Mouse (Mus musculus) limb, embryonic 10.5 days (tissue): Measurements from ENCODE around the gene Mrps17. TPM values are rescaled to one million over a fixed set of nuclear protein-coding genes. Genes with fewer than 3 reads are reported as not detected.
A peak's percentile ranks its signal among the peaks of the same experiment; 100 is the strongest.
"Not testable (repeated sequence)": the region's sequence is repeated elsewhere in the genome, so short reads cannot be mapped to it uniquely, and the experiment has no call there.

Experiments
- DNase-seq: peaks from one replicate; pipeline ENCODE4 v3.0.0-alpha.2; 2017; ENCODE audit warnings: low spot score
- H3K27ac ChIP-seq: fragments of 300-500 bp; sonication (generic); 2 replicates; pipeline ENCODE4 v1.5.1; 2016; ENCODE audit warnings: mild to moderate bottlenecking
- H3K27me3 ChIP-seq: fragments of 300-500 bp; sonication (generic); 2 replicates; pipeline ENCODE4 v1.6.1; 2016; ENCODE audit warnings: low read depth, mild to moderate bottlenecking; ENCODE audit not compliant: poor library complexity, severe bottlenecking
- H3K36me3 ChIP-seq: fragments of 300-500 bp; sonication (generic); 2 replicates; pipeline ENCODE4 v1.6.1; 2016; ENCODE audit warnings: mild to moderate bottlenecking, moderate library complexity
- H3K4me1 ChIP-seq: fragments of 300-500 bp; sonication (generic); 2 replicates; pipeline ENCODE4 v1.6.1; 2016
- H3K4me3 ChIP-seq: fragments of 300-500 bp; sonication (generic); 2 replicates; pipeline ENCODE4 v1.5.1; 2016; ENCODE audit warnings: mild to moderate bottlenecking, moderate library complexity
- H3K9me3 ChIP-seq: fragments of 300-500 bp; sonication (generic); replicated peaks from 2 replicates; pipeline ENCODE4 v1.6.1; 2016; ENCODE audit warnings: mild to moderate bottlenecking
- WGBS: fragments of 180-500 bp; shearing (Covaris S2); methylation state at CpG from one replicate; pipeline ENCODE4 v1.1.7; 2016; 5-methylcytosine and 5-hydroxymethylcytosine counted together
- polyA plus RNA-seq: library from polyadenylated mRNA; unstranded; fragments of >200 nt; fragmentation: Nextera tagmentation; extraction: Ambion mirVana; gene quantifications from 2 replicates; pipeline ENCODE4 v1.2.1, GENCODE M21; 2016

Mrps17 gene
- 187 and 191 TPM in 2 replicates for polyA plus RNA-seq

GRCm38 (mm10) chr5:129715326-129715861 lies at the start of gene Mrps17:
Gene Mrps17 (plus strand): TSS chr5:129715497.
- H3K27ac ChIP-seq: peak within 1 kb of the TSS; percentile 79

DNA sequence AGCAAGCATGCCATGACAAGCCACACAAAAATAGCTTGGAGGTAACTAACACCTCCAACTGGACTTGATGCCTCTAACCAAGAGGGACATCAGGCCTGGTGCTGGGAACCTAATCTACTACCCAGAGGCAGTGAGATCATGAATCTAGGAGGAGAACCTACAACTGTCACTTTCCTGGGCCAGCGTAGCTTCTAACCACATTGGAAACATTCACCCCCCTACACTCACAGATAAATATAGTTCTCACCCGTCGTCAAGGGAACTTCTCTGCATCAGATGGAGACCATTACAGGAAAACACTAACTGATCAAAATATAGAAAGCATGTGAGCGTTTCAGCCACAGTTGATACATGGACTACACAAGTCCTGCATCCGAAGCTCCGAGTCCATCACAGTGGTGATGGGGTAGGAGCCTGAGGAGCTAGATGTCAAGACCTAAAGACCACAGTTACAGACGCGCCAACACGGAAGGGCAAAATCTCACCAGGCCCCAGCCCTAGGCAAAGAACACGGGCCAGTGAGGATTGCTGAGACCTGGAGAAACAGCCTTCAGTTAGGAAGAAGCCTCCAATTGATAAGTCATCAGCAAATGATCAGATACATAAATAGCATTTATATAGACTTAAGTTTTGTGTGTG lies 48.9 kb upstream of the Mrps17 start:
- WGBS: 96% methylated on average over 10 of the region's 10 CpGs
- H3K4me3 ChIP-seq: no peak overlapping the region
- no peaks in the 10 kb centered on the region for H3K36me3 ChIP-seq
- H3K27ac ChIP-seq: no peak overlapping the region
- H3K27me3 ChIP-seq: no peaks in the 10 kb centered on the region
- no peak for DNase-seq
- no peaks in the 10 kb centered on the region for H3K9me3 ChIP-seq
- peaks cover 8% of the 10 kb centered on the region for H3K4me1 ChIP-seq

More at GRCm38 (mm10) chr5:129715326-129715861, at the start of gene Mrps17:
- DNase-seq: peak; percentile 93
- Histone ChIP-seq H3K27me3 (no peaks in the 10 kb centered on the region), H3K4me1 (peaks cover 8% of the 10 kb centered on the region), H3K9me3 (no peaks in the 10 kb centered on the region), H3K4me3 (peak within 1 kb of the TSS; percentile 76), H3K36me3 (peaks cover 40% of the 10 kb centered on the region)
- WGBS: under 1% methylated on average over 33 of the region's 33 CpGs

DNA sequence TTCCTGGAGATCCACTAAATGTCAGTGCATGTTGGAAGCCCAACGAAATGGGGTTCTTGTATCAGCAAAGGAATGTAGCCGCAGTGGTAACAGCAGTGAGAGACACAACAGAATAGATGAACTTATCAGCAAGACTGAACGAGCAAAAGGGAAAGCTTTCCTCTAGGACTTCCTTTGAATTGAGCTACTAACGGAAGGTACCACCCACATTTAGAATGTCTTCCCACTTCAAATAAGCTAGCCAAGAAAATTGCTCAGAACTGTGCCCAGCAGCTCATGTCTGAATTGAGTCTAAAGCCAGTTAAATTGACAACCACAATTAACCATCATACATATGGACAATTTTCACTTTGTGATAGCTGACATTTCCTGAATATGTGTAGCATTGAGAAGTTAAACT lies 47.4 kb upstream of the Mrps17 start:
- H3K36me3 ChIP-seq: no peaks in the 10 kb centered on the region
- 92% methylated on average over 4 of the region's 4 CpGs for WGBS
- DNase-seq: no peak
- H3K4me1 ChIP-seq: peaks cover 8% of the 10 kb centered on the region
- H3K27me3 ChIP-seq: no peaks in the 10 kb centered on the region
- H3K9me3 ChIP-seq: no peaks in the 10 kb centered on the region
- H3K4me3 ChIP-seq: no peak overlapping the region
- H3K27ac ChIP-seq: no peak overlapping the region

DNA sequence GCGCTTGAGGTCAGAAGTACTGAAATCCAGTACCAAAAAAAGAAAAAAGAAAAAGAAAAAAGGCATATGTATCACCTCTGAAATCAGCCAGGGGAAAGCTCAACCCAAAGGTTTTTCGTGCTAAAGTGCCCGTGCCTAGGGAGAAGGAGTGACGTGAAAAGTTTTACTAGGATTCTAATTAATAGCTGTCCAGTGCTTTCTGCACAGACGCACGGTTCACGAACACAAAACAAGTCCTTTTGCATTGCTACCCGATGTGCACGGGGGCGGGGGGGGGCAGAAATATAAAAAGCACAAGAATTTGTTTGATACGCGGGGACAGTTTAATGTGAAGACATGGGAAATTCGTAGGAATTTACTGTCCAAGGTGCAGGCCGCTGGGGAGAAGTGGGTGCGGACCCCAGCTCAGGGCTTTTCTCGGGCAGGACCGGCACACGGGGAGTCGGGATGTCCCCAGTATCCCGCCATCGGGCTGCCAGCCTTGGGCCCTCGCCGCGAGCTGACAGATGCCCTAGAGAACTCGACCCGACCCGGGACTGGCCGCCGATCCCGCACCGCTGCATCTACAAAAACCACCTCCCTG lies 45.8 kb upstream of the Mrps17 start:
- Histone ChIP-seq H3K36me3 (no peaks in the 10 kb centered on the region), H3K27me3 (no peaks in the 10 kb centered on the region), H3K4me1 (peaks cover 8% of the 10 kb centered on the region), H3K4me3 (peak overlapping the region; percentile 88), H3K27ac (peak overlapping the region; percentile 87), H3K9me3 (0 out of 2 replicates have a peak, but pooled peaks cover 3% of the 10 kb centered on the region)
- no peak for DNase-seq
- 1% methylated on average over 31 of the region's 31 CpGs for WGBS

GRCm38 (mm10) chr5:129670036-129670458 lies 45.2 kb upstream of the Mrps17 start, which contains the start of gene Zfp11:
Gene Zfp11 (minus strand): TSS chr5:129670099.
- H3K27me3 ChIP-seq: no peaks in the 10 kb centered on the region
- WGBS: under 1% methylated on average over 23 of the region's 23 CpGs
- 0 out of 2 replicates have a peak, but pooled peaks cover 3% of the 10 kb centered on the region for H3K9me3 ChIP-seq
- peaks cover 8% of the 10 kb centered on the region for H3K4me1 ChIP-seq
- no peaks in the 10 kb centered on the region for H3K36me3 ChIP-seq
- H3K27ac ChIP-seq: peak within 1 kb of the TSS; percentile 87
- peak within 1 kb of the TSS; percentile 88 for H3K4me3 ChIP-seq
- peak; percentile 92 for DNase-seq

DNA sequence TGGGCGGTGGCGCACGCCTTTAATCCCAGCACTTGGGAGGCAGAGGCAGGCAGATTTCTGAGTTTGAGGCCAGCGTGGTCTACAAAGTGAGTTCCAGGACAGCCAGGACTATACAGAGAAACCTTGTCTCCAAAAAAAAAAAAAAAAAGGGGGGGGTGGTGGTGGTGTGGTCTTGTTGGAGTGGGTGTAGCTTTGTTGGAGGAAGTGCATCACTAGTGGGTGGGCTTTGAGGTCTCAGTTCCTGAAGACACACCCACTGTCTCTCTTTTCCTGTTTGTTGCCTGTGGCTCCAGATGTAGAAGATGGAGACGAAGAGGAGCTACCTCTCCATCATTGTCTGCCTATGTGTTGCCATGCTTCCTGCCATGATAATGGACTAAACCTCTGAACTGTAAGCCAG lies 30.2 kb upstream of the Mrps17 start:
- not testable (repeated sequence) for H3K27me3 ChIP-seq, H3K4me1 ChIP-seq, H3K4me3 ChIP-seq, H3K27ac ChIP-seq, DNase-seq, H3K9me3 ChIP-seq, H3K36me3 ChIP-seq
- 94% methylated on average over 5 of the region's 5 CpGs for WGBS

- H3K27ac ChIP-seq: no peak overlapping the region
- no peaks in the 10 kb centered on the region for H3K27me3 ChIP-seq
- no peak overlapping the region for H3K4me3 ChIP-seq
- no peaks in the 10 kb centered on the region for H3K9me3 ChIP-seq
- H3K36me3 ChIP-seq: no peaks in the 10 kb centered on the region
- WGBS: 89% methylated on average over 7 of the region's 7 CpGs
- no peak for DNase-seq
- H3K4me1 ChIP-seq: no peaks in the 10 kb centered on the region
These were observed 27.7 kb upstream of the Mrps17 start for GRCm38 (mm10) chr5:129687621-129688020.

- no peaks in the 10 kb centered on the region for H3K4me1 ChIP-seq
- no peaks in the 10 kb centered on the region for H3K36me3 ChIP-seq
- WGBS: 87% methylated on average over 3 of the region's 3 CpGs
- no peak for DNase-seq
- no peak overlapping the region for H3K4me3 ChIP-seq
- H3K9me3 ChIP-seq: no peaks in the 10 kb centered on the region
- H3K27me3 ChIP-seq: no peaks in the 10 kb centered on the region
- no peak overlapping the region for H3K27ac ChIP-seq
These were observed 24.8 kb upstream of the Mrps17 start for GRCm38 (mm10) chr5:129690528-129690927.

DNA sequence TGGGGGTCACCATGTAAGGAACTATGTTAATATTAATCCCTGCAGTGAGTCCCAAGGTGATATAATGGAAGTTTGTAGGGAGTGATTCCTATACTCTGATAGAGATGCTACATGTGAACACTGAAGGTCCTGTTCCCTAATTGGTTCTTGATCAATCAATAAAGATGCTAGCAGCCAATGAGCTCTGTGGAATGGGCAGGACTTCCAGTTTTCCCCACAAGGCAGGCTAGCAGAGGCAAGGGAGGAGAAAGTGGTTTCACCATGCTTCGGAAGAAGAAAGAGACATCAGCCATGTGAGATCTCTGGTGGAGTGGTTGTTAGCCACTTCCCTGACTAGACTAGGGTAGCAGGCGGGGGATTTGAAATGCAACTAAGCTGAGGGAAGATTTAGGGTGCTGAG lies 14.8 kb upstream of the Mrps17 start:
- Histone ChIP-seq H3K9me3 (no peaks in the 10 kb centered on the region), H3K27ac (no peak overlapping the region), H3K4me3 (no peak overlapping the region), H3K4me1 (no peaks in the 10 kb centered on the region), H3K36me3 (no peaks in the 10 kb centered on the region), H3K27me3 (peaks cover 6% of the 10 kb centered on the region; the same call in 1 of the 2 replicates)
- no peak for DNase-seq
- WGBS: 38% methylated on average over 2 of the region's 2 CpGs

DNA sequence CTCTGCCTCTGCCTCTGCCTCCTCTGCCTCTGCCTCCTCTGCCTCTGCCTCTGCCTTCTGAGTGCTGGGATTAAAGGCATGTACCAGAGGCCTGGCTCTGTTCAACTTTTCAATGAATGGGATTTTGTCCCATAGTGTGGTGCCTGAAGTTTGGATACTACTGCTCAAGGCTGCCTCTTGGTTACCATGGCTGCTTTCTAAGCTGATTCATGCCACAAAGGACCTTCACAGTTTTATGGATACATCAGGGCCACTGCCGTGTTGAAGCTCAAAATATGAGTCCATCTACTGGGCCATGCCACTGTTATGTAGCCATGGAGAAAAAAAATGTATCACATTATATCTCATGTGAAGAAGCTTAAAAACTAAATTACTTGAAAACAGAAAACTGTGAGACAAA lies 13.6 kb upstream of the Mrps17 start:
- no peaks in the 10 kb centered on the region for H3K9me3 ChIP-seq
- no peak for DNase-seq
- H3K36me3 ChIP-seq: no peaks in the 10 kb centered on the region
- WGBS: 80% methylated on average over 1 of the region's 1 CpGs
- no peak overlapping the region for H3K4me3 ChIP-seq
- no peak overlapping the region for H3K27ac ChIP-seq
- peaks cover 6% of the 10 kb centered on the region; the same call in 1 of the 2 replicates for H3K27me3 ChIP-seq
- no peaks in the 10 kb centered on the region for H3K4me1 ChIP-seq

DNA sequence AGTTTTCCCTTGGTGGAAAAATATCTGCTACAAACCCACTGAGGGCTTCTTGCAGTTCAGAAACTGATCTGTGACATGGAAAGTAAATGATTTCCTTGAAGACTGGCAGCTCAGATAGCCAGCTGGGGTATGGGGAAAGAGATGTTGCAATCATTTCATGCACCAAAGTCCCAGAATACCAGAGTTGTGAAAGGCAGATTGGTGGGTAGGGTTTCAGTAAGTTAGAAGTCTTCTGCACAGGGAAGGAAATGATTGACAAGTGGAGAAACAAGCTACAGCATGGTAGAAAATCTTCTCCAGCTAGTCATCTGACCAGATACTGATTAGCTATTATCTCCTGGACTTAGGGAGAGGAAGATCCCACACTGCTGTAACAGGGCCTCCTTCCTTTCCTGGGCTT lies 11.9 kb upstream of the Mrps17 start:
- no peaks in the 10 kb centered on the region for H3K4me1 ChIP-seq
- H3K27me3 ChIP-seq: peaks cover 6% of the 10 kb centered on the region; the same call in 1 of the 2 replicates
- H3K9me3 ChIP-seq: no peaks in the 10 kb centered on the region
- DNase-seq: no peak
- H3K27ac ChIP-seq: no peak overlapping the region
- H3K36me3 ChIP-seq: no peaks in the 10 kb centered on the region
- H3K4me3 ChIP-seq: no peak overlapping the region

- no peaks in the 10 kb centered on the region for H3K36me3 ChIP-seq
- no peak within 1 kb of the TSS for H3K27ac ChIP-seq
- H3K4me3 ChIP-seq: no peak within 1 kb of the TSS
- DNase-seq: no peak
- no peaks in the 10 kb centered on the region for H3K27me3 ChIP-seq
- WGBS: 64% methylated on average over 2 of the region's 2 CpGs
- no peaks in the 10 kb centered on the region for H3K4me1 ChIP-seq
- no peaks in the 10 kb centered on the region for H3K9me3 ChIP-seq
These were observed 6.9 kb upstream of the Mrps17 start, which contains the start of gene Sept14 for GRCm38 (mm10) chr5:129708412-129708811. Gene Sept14 (minus strand): TSS chr5:129708512.

GRCm38 (mm10) chr5:129717016-129717415 lies 1.7 kb downstream of the Mrps17 start:
- Histone ChIP-seq H3K27ac (no peak overlapping the region), H3K36me3 (peaks cover 45% of the 10 kb centered on the region), H3K4me1 (peaks cover 8% of the 10 kb centered on the region), H3K27me3 (no peaks in the 10 kb centered on the region), H3K9me3 (no peaks in the 10 kb centered on the region), H3K4me3 (no peak overlapping the region)
- no peak for DNase-seq
- 87% methylated on average over 9 of the region's 9 CpGs for WGBS
